ENCODE assay signal across 13 mouse cellular contexts in genomic region chr10:67487496-67487895, GRCm38 (mm10). TPM values are rescaled to one million over a fixed set of nuclear protein-coding genes. Genes with fewer than 3 reads are reported as not detected.
A peak's percentile ranks its signal among the peaks of the same experiment; 100 is the strongest.
DNase-seq lines count a peak whose midpoint lies in the region; TF ChIP-seq lines count a peak whose summit lies in the region.
"Had no signal": no experiment of that assay in that cellular context is flagged by ENCODE, and none has a peak within 500 bp of the region (broad histone marks: within the 10 kb centered on the region; RNA-seq: fewer than 3 reads in every experiment).

No protein-coding gene starts in this region.

- peak; percentile 25 to 75 for DNase-seq in layer of hippocampus, adult 18-20 months (ENCODE audit: low spot score in 2 of 2)
- no peak for DNase-seq in layer of hippocampus, postnatal 10 days (ENCODE audit: low spot score in 2 of 2)
- DNase-seq in NIH3T3 (ENCODE audit: low read depth): peak; percentile 64
- DNase-seq in kidney, adult 2 months: peak; percentile 61
- DNase-seq in thymus, postnatal 25 days: no peak
- no peak for DNase-seq in natural killer cell, adult 2 months (ENCODE audit: low spot score in 2 of 2)
- DNase-seq: gastrocnemius, postnatal 14 days; thymus, adult 2 months had no signal

- H3K36me3 ChIP-seq in kidney, adult 2 months (ENCODE audit: control insufficient read depth, insufficient read depth, low read length): no peaks in the 10 kb centered on the region
- H3K36me3 ChIP-seq in myocyte (ENCODE audit: control insufficient read depth, insufficient read depth): no peaks in the 10 kb centered on the region
- H3K36me3 ChIP-seq: embryonic facial prominence, embryonic 13.5 days; hindbrain, embryonic 10.5 days; limb, embryonic 12.5 days; lung, embryonic 15.5 days had no signal

- H3ac ChIP-seq in myocyte (ENCODE audit: control insufficient read depth, insufficient read length): no peak overlapping the region

- peak overlapping the region; percentile 4 for H3K4me2 ChIP-seq in myocyte (ENCODE audit: low read depth)
- H3K4me2 ChIP-seq: embryonic facial prominence, embryonic 13.5 days; limb, embryonic 12.5 days; lung, embryonic 15.5 days had no signal

- H3K79me2 ChIP-seq in myocyte (ENCODE audit: control insufficient read depth, insufficient read depth): no peaks in the 10 kb centered on the region

- no peak overlapping the region for H3K4me3 ChIP-seq in kidney, adult 2 months (ENCODE audit: insufficient read depth, low read depth, low read length)
- H3K4me3 ChIP-seq in myocyte: no peak overlapping the region
- H3K4me3 ChIP-seq: embryonic facial prominence, embryonic 13.5 days; hindbrain, embryonic 10.5 days; limb, embryonic 12.5 days; lung, embryonic 15.5 days had no signal

- no peak overlapping the region for H3K27ac ChIP-seq in kidney, adult 2 months (ENCODE audit: insufficient read depth, low read depth, low read length)
- H3K27ac ChIP-seq: embryonic facial prominence, embryonic 13.5 days; hindbrain, embryonic 10.5 days; limb, embryonic 12.5 days; lung, embryonic 15.5 days had no signal

- no peaks in the 10 kb centered on the region for H3K27me3 ChIP-seq in kidney, adult 2 months (replicated peaks; ENCODE audit: control insufficient read depth, insufficient read depth, low read length)
- no peaks in the 10 kb centered on the region for H3K27me3 ChIP-seq in myocyte (ENCODE audit: control insufficient read depth, insufficient read depth, insufficient read length)
- H3K27me3 ChIP-seq: embryonic facial prominence, embryonic 13.5 days; limb, embryonic 12.5 days; lung, embryonic 15.5 days had no signal

- WGBS in kidney, adult 2 months: 66% methylated on average over 7 of the region's 7 CpGs

- TF ChIP-seq CTCF in kidney, adult 2 months (conservative IDR thresholded peaks at IDR 0.05; ENCODE audit: insufficient read depth, insufficient read length, low read depth, low read length): no peak

- TF ChIP-seq POLR2A in kidney, adult 2 months (IDR thresholded peaks at IDR 0.05; ENCODE audit: low read depth, low read length): no peak
- TF ChIP-seq POLR2A in myocyte (IDR thresholded peaks at IDR 0.05; ENCODE audit: insufficient read length, low read depth): no peak

- H3K4me1 ChIP-seq in kidney, adult 2 months (ENCODE audit: control insufficient read depth, insufficient read depth, low read length): no peaks in the 10 kb centered on the region
- H3K4me1 ChIP-seq: embryonic facial prominence, embryonic 13.5 days; hindbrain, embryonic 10.5 days; limb, embryonic 12.5 days; lung, embryonic 15.5 days had no signal

TF ChIP-seq in myocyte, 11 proteins besides CTCF, POLR2A, EP300 and RAD21:
- TF ChIP-seq MYOD1 (IDR thresholded peaks at IDR 0.05; ENCODE audit: control insufficient read depth in 1 of 3, insufficient read length in 2 of 3, low read depth in 2 of 3): peak in 1 of 3 experiments; percentile 66
- TF ChIP-seq TCF3 (IDR thresholded peaks at IDR 0.05; ENCODE audit: insufficient read length, low read depth): no peak
TF ChIP-seq in myocyte: peak in this region for 1.

RNA-seq across cellular contexts. Expression of gene Egr2, which starts 47.8 kb away (rescaled TPM):
- total RNA-seq in layer of hippocampus, adult 18-20 months (2021): 1 to 10 TPM; 6.4 to 7.0 TPM
- total RNA-seq in layer of hippocampus, postnatal 10 days (2021): 1 to 10 TPM; 3.2 to 4.2 TPM
- polyA plus RNA-seq in kidney, adult 2 months (2012; rRNA removed): 0.57 and 1.8 TPM in 2 replicates
- polyA plus RNA-seq in myocyte (2012; fragmentation: generic; extraction: Trizol): 3.1 TPM

Comparison
In these comparisons a context has a peak if more than half of its experiments do, and no peak if none do; other contexts are left out.
1. DNase-seq: peak in layer of hippocampus, adult 18-20 months (2 of 2), NIH3T3 (single experiment) and kidney, adult 2 months (single experiment); none in layer of hippocampus, postnatal 10 days (0 of 2), thymus, postnatal 25 days (single experiment) and natural killer cell, adult 2 months (0 of 2).